Mouse (Mus musculus) lung, embryonic 14.5 days (tissue): ENCODE measurements around the gene Tjp1. TPM values are rescaled to one million over a fixed set of nuclear protein-coding genes. Genes with fewer than 3 reads are reported as not detected.
A peak's percentile ranks its signal among the peaks of the same experiment; 100 is the strongest.

ENCODE experiments used
- ATAC-seq: fragments of 200-750 bp; cut with Nextera tagmentation; 2 replicates; pipeline ENCODE4 v1.8.0; 2017; ENCODE audit warnings: mild to moderate bottlenecking, moderate TSS enrichment, moderate library complexity; ENCODE audit not compliant: insufficient read depth
- DNase-seq: peaks from one replicate; pipeline ENCODE4 v3.0.0-alpha.2; 2015
- H3K27ac ChIP-seq: fragments of 300-500 bp; sonication (generic); 2 replicates; pipeline ENCODE4 v1.5.1; 2014; ENCODE audit warnings: low read depth, mild to moderate bottlenecking, moderate library complexity
- H3K27me3 ChIP-seq: fragments of 300-500 bp; sonication (generic); 2 replicates; pipeline ENCODE4 v1.6.1; 2014; ENCODE audit warnings: low read length, control low read depth; ENCODE audit not compliant: insufficient read depth
- H3K36me3 ChIP-seq: fragments of 300-500 bp; sonication (generic); 2 replicates; pipeline ENCODE4 v1.6.1; 2014; ENCODE audit warnings: control low read depth; ENCODE audit not compliant: insufficient read depth
- H3K4me1 ChIP-seq: fragments of 300-500 bp; sonication (generic); 2 replicates; pipeline ENCODE4 v1.6.1; 2014; ENCODE audit warnings: antibody characterized with exemption, control low read depth; ENCODE audit not compliant: insufficient read depth
- H3K4me2 ChIP-seq: fragments of 300-500 bp; sonication (generic); 2 replicates; pipeline ENCODE4 v1.6.1; 2014; ENCODE audit warnings: mild to moderate bottlenecking
- H3K4me3 ChIP-seq: fragments of 300-500 bp; sonication (generic); 2 replicates; pipeline ENCODE4 v1.5.1; 2014; ENCODE audit warnings: low read depth, low read length
- H3K9ac ChIP-seq: fragments of 300-500 bp; sonication (generic); 2 replicates; pipeline ENCODE4 v1.6.1; 2014
- H3K9me3 ChIP-seq: fragments of 300-500 bp; sonication (generic); 2 replicates; pipeline ENCODE4 v1.6.1; 2016; ENCODE audit warnings: low read depth, low read length, control low read depth
- CTCF ChIP-seq: IDR thresholded peaks from 2 replicates; pipeline ENCODE4 v1.5.1; 2016; ENCODE audit warnings: antibody characterized with exemption, low read depth
- WGBS: fragments of 180-500 bp; shearing (Covaris S2); extraction: QIAGEN DNeasy Blood & Tissue Kit; methylation state at CpG from one replicate; pipeline ENCODE4 v1.1.7; 2014; 5-methylcytosine and 5-hydroxymethylcytosine counted together
- polyA plus RNA-seq: library from polyadenylated mRNA; unstranded; fragments of >200 nt; fragmentation: Nextera tagmentation; extraction: Ambion mirVana; gene quantifications from 2 replicates; pipeline ENCODE4 v1.2.1, GENCODE M21; 2014

Gene Tjp1
- polyA plus RNA-seq, 1 experiment from 2014 or later, result 32.2 TPM

GRCm38 (mm10) chr7:65419012-65419411, 108.6 kb downstream of the Tjp1 start:
- ATAC-seq (no peak), DNase-seq (no peak)
- no peak overlapping the region for H3K27ac ChIP-seq
- no peak for TF ChIP-seq CTCF
- H3K9ac ChIP-seq, result no peak overlapping the region
- WGBS, result 38% methylated on average over 3 of the region's 3 CpGs
- no peak overlapping the region for H3K4me3 ChIP-seq
- H3K27me3 ChIP-seq, result no peaks in the 10 kb centered on the region
- peaks cover 24% of the 10 kb centered on the region; the same call in 1 of the 2 replicates for H3K4me1 ChIP-seq
- H3K36me3 ChIP-seq, result no peaks in the 10 kb centered on the region
- H3K4me2 ChIP-seq, result no peak overlapping the region
- H3K9me3 ChIP-seq, result no peaks in the 10 kb centered on the region

DNA sequence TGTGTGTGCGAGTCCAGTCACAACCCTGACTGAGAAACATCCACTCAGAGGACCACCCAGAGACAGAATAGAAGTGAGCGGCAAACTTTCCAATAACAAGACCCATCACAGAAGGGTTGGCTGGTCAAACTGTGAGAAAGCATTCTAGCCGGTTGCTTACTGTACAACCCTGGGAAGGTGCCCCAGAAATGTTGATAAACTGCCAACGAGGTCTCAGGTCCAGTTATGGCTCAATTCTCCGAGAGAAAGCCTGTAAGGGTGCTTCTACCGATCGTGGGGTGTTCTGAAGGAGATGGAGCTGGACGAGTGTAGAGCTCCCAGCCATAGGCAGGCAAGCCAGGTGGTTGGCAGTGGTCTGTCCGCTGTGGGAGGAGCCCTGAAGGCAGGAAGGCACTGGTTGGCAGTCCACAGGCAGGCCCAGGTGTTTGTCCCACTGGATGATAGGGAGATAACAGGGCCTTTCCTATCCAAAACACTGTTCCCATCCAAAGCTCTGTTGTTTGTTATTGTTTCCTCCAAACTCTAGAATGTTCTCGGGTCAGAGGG, 109.1 kb downstream of the Tjp1 start:
- peaks cover 24% of the 10 kb centered on the region; the same call in 1 of the 2 replicates for H3K4me1 ChIP-seq
- peak overlapping the region; percentile 64; the same call in 1 of the 2 replicates for H3K27ac ChIP-seq

GRCm38 (mm10) chr7:65417231-65418100, 110.1 kb downstream of the Tjp1 start:
- WGBS, result 36% methylated on average over 10 of the region's 10 CpGs
- Histone ChIP-seq H3K4me2 (no peak overlapping the region), H3K9me3 (no peaks in the 10 kb centered on the region), H3K27ac (peak overlapping the region; percentile 64), H3K9ac (no peak overlapping the region), H3K27me3 (no peaks in the 10 kb centered on the region), H3K4me3 (no peak overlapping the region), H3K4me1 (peaks cover 24% of the 10 kb centered on the region; the same call in 1 of the 2 replicates), H3K36me3 (no peaks in the 10 kb centered on the region)
- DNase-seq (peak; percentile 48), ATAC-seq (no peak)
- no peak for TF ChIP-seq CTCF

More for the DNA sequence above, 109.1 kb downstream of the Tjp1 start:
- no peak for TF ChIP-seq CTCF
- 64% methylated on average over 10 of the region's 10 CpGs for WGBS
- no peaks in the 10 kb centered on the region for H3K27me3 ChIP-seq
- ATAC-seq (no peak), DNase-seq (no peak)
- H3K4me2 ChIP-seq, result no peak overlapping the region
- no peaks in the 10 kb centered on the region for H3K36me3 ChIP-seq
- H3K4me3 ChIP-seq, result no peak overlapping the region
- H3K9me3 ChIP-seq, result no peaks in the 10 kb centered on the region
- H3K9ac ChIP-seq, result no peak overlapping the region

DNA sequence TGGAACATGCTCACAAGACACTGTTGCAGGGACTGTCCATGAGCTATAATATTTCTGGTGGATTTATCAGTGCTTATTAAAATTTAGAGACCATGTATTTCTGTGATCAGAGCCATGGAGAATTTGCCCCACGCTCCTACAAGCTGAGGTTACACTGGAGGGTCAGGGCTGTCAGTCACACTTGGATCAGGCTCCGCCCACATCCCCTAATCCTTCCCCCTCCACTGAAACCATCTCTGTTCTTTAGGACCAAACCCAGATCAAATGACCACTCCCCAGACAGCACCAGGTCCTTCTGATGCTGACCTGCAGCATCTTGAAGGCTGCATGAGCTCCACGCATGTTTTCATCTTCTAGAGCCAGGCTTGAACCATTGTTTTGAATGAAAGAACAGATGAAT, 111.1 kb downstream of the Tjp1 start:
- Histone ChIP-seq H3K27me3 (no peaks in the 10 kb centered on the region), H3K4me1 (peaks cover 24% of the 10 kb centered on the region; the same call in 1 of the 2 replicates), H3K27ac (0 out of 2 replicates have a peak overlapping the region, but pooled peaks have one; percentile 36), H3K4me2 (no peak overlapping the region), H3K4me3 (no peak overlapping the region), H3K9me3 (no peaks in the 10 kb centered on the region), H3K9ac (no peak overlapping the region), H3K36me3 (no peaks in the 10 kb centered on the region)
- ATAC-seq (no peak), DNase-seq (no peak)
- WGBS, result 60% methylated on average over 3 of the region's 3 CpGs
- no peak for TF ChIP-seq CTCF

DNA sequence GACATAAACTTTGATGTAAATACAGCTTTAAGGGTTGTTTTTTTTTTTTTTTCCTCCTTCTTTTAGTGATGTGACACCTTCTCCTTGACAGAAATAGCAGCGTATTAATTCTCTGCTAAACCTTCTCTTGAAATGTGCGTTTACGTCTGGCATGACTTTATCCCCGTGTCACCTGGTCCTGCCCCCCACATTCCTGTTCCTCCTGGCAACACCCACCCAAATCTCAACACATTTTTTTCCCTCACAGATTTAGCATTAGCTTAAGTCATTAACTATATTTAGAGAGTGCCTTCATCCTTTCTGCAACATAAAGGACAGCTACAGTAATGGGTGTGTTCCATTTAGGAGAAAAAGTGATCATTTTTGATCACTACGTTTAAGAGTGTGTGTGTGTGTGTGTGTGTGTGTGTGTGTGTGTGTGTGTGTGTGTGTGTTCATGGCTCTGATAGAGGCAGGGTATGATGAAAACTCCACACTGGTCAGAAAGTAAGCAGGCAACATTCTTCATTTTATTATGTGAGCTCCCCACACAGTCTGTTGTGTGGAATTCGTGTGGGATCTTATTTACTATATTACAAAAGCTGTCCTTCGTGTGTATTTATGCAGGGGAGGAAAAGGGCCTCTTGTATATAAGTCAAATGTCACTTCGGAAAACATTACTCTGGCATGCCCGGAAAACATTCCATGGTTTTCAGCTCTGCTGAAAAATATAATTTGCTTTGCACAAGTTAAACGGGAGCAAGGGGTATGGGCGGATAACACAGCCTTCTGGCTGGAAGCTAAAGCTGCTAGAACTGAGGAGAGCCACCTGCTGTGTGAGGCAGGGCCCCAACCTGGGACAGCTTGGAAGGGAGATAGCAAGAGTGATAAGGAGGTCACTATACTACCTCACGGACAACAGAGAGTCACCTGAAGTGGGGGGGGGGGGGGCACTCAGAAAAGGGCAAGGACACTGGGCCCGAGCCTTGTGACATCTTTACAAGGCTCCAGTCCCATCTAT, 113.3 kb downstream of the Tjp1 start:
- Histone ChIP-seq H3K27me3 (no peaks in the 10 kb centered on the region), H3K9me3 (no peaks in the 10 kb centered on the region), H3K9ac (no peak overlapping the region), H3K4me3 (no peak overlapping the region), H3K36me3 (no peaks in the 10 kb centered on the region), H3K4me1 (peaks cover 21% of the 10 kb centered on the region; the same call in 1 of the 2 replicates), H3K4me2 (no peak overlapping the region), H3K27ac (no peak overlapping the region)
- ATAC-seq (peak; percentile 11; the same call in 1 of the 2 replicates), DNase-seq (peak; percentile 39)
- no peak for TF ChIP-seq CTCF
- WGBS, result 25% methylated on average over 13 of the region's 13 CpGs

GRCm38 (mm10) chr7:65410668-65411067, 116.9 kb downstream of the Tjp1 start:
- Histone ChIP-seq H3K9me3 (no peaks in the 10 kb centered on the region), H3K4me1 (peaks cover 10% of the 10 kb centered on the region; the same call in 1 of the 2 replicates), H3K36me3 (no peaks in the 10 kb centered on the region), H3K27ac (no peak overlapping the region), H3K4me2 (no peak overlapping the region), H3K9ac (no peak overlapping the region), H3K4me3 (no peak overlapping the region), H3K27me3 (no peaks in the 10 kb centered on the region)
- DNase-seq (no peak), ATAC-seq (peak; percentile 44; the same call in 1 of the 2 replicates)
- TF ChIP-seq CTCF, result no peak
- WGBS, result 50% methylated on average over 7 of the region's 7 CpGs
